23 mouse cellular contexts compared by ENCODE assay signal in the genomic region with DNA sequence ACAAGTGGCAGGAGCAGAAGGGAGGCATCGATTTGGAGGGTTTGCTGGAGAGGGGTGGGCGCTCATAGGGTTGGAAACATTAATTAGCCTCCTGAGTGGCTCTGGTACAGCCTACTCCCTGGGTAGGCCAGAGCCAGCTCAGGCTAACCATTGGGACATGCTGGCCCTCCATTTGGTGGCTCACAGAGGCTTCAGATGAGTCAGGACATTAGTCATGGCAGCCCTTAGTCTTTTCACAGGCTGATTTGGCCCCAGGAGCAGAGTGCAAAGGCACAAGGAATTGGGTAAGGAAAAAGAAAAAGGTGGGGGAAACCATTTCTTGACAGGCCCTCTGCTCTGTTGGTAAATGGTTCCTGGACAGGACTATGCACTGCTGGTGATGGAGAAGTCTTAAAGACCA.
DNase-seq lines count a peak whose midpoint lies in the region; ATAC-seq and TF ChIP-seq lines count a peak whose summit lies in the region.
"Had no signal": no experiment of that assay in that cellular context is flagged by ENCODE, and none has a peak within 500 bp of the region (broad histone marks: within the 10 kb centered on the region; RNA-seq: fewer than 3 reads in every experiment).

No protein-coding gene starts in this region.

- no peak for DNase-seq in heart, embryonic 10.5 days (ENCODE audit: low spot score)
- DNase-seq in heart, postnatal 14 days: no peak
- no peak for DNase-seq in layer of hippocampus, adult 2 months (ENCODE audit: low spot score in 2 of 2)
- DNase-seq in layer of hippocampus, adult 8-10 months (ENCODE audit: low spot score in 2 of 2): no peak
- DNase-seq in 3T3-L1 (ENCODE audit: low read depth, low spot score): peak; percentile 80
- peak; percentile 38 for DNase-seq in brain, adult 2 months (ENCODE audit: low read depth, low spot score)
- no peak for DNase-seq in lung, postnatal 10 days
- DNase-seq: cerebellum, adult 11 months; cerebellum, adult 9-11 months; gastrocnemius, postnatal 14 days; layer of hippocampus, adult 9-11 months; left cerebral cortex, postnatal 4 days; lung, embryonic 14.5 days; thymus, postnatal 25 days had no signal

- intact Hi-C loops in heart, postnatal 14 days (cut with DNase I): no loop called here

- no peaks in the 10 kb centered on the region for H3K36me3 ChIP-seq in heart, embryonic 10.5 days
- H3K36me3 ChIP-seq: forebrain, embryonic 10.5 days; limb, embryonic 15.5 days; stomach, embryonic 15.5 days had no signal

- TF ChIP-seq CTCF in layer of hippocampus, adult 2 months (conservative IDR thresholded peaks at IDR 0.05): no peak

- no peak for ATAC-seq in cerebellum, adult (ENCODE audit: insufficient number of reproducible peaks, low FRiP score, low TSS enrichment)
- ATAC-seq: CD4-positive, CD25-positive, alpha-beta regulatory T cell, adult 4 months; forebrain, embryonic 16.5 days; intestine, postnatal 0 days; midbrain, embryonic 16.5 days had no signal

- no peaks in the 10 kb centered on the region for H3K9me3 ChIP-seq in heart, embryonic 10.5 days
- H3K9me3 ChIP-seq: forebrain, embryonic 10.5 days; limb, embryonic 15.5 days; megakaryocyte, embryonic 14.5 days; stomach, embryonic 15.5 days had no signal

- no peaks in the 10 kb centered on the region for H3K27me3 ChIP-seq in heart, embryonic 10.5 days (ENCODE audit: insufficient read depth, poor library complexity, severe bottlenecking)
- H3K27me3 ChIP-seq: limb, embryonic 15.5 days; megakaryocyte, embryonic 14.5 days; stomach, embryonic 15.5 days had no signal

- 79% methylated on average over 2 of the region's 2 CpGs for WGBS in heart, embryonic 10.5 days

- peak overlapping the region; percentile 78; the same call in 1 of the 2 replicates for H3K27ac ChIP-seq in heart, embryonic 10.5 days
- H3K27ac ChIP-seq in layer of hippocampus, adult 2 months: 0 out of 2 replicates have a peak overlapping the region, but pooled peaks have one; percentile 67
- H3K27ac ChIP-seq: forebrain, embryonic 10.5 days; stomach, embryonic 15.5 days had no signal

- H3K4me3 ChIP-seq in heart, embryonic 10.5 days: no peak overlapping the region
- H3K4me3 ChIP-seq in layer of hippocampus, adult 2 months: no peak overlapping the region
- H3K4me3 ChIP-seq: forebrain, embryonic 10.5 days; limb, embryonic 15.5 days; stomach, embryonic 15.5 days had no signal

- peaks cover 98% of the 10 kb centered on the region for H3K4me1 ChIP-seq in heart, embryonic 10.5 days

Comparison
In these comparisons a context has a peak if more than half of its experiments do, and no peak if none do; other contexts are left out.
1. DNase-seq: peak in 3T3-L1 (single experiment) and brain, adult 2 months (single experiment); none in heart, embryonic 10.5 days (single experiment), heart, postnatal 14 days (0 of 2), layer of hippocampus, adult 2 months (0 of 2), layer of hippocampus, adult 8-10 months (0 of 2) and lung, postnatal 10 days (single experiment).